Mouse (Mus musculus): ENCODE measurements around the gene Galnt17.

Gene Galnt17

GRCm38 (mm10) chr5:131016066-131016465 lies 292.2 kb downstream of the Galnt17 start:
- DNase-seq, result no peak

GRCm38 (mm10) chr5:131015341-131015740 lies 293.0 kb downstream of the Galnt17 start:
- DNase-seq, result no peak

GRCm38 (mm10) chr5:131013816-131014215 lies 294.5 kb downstream of the Galnt17 start:
- DNase-seq, result no peak

GRCm38 (mm10) chr5:131013101-131013500 lies 295.2 kb downstream of the Galnt17 start:
- DNase-seq, result no peak

GRCm38 (mm10) chr5:131009510-131009909 lies 298.8 kb downstream of the Galnt17 start:
- DNase-seq, result peak; percentile 18

GRCm38 (mm10) chr5:131008507-131008906 lies 299.8 kb downstream of the Galnt17 start:
- DNase-seq, result no peak

- peak; percentile 40 for DNase-seq
Observed at GRCm38 (mm10) chr5:131007871-131008505, 300.3 kb downstream of the Galnt17 start.

GRCm38 (mm10) chr5:131007198-131007597 lies 301.1 kb downstream of the Galnt17 start:
- no peak for DNase-seq

- DNase-seq, result no peak
Observed at GRCm38 (mm10) chr5:131006524-131006923, 301.8 kb downstream of the Galnt17 start.

GRCm38 (mm10) chr5:131000572-131000971 lies 307.7 kb downstream of the Galnt17 start:
- DNase-seq, result no peak

- DNase-seq, result no peak
Observed at GRCm38 (mm10) chr5:130979321-130979720, 329.0 kb downstream of the Galnt17 start.

- DNase-seq, result no peak
Observed at GRCm38 (mm10) chr5:130978871-130979270, 329.4 kb downstream of the Galnt17 start.

GRCm38 (mm10) chr5:130977999-130978398 lies 330.3 kb downstream of the Galnt17 start:
- DNase-seq, result no peak

GRCm38 (mm10) chr5:130952361-130952760 lies 355.9 kb downstream of the Galnt17 start:
- no peak for DNase-seq

- no peak for DNase-seq
Observed at GRCm38 (mm10) chr5:130950894-130951400, 357.4 kb downstream of the Galnt17 start.

GRCm38 (mm10) chr5:130950421-130950820 lies 357.9 kb downstream of the Galnt17 start:
- DNase-seq, result no peak

GRCm38 (mm10) chr5:130949710-130950109 lies 358.6 kb downstream of the Galnt17 start:
- DNase-seq, result no peak

GRCm38 (mm10) chr5:130938911-130939608 lies 369.2 kb downstream of the Galnt17 start:
- peak; percentile 2 for DNase-seq

GRCm38 (mm10) chr5:130938274-130938741 lies 370.0 kb downstream of the Galnt17 start:
- DNase-seq, result peak; percentile 31

- DNase-seq, result no peak
Observed at GRCm38 (mm10) chr5:130930999-130931398, 377.3 kb downstream of the Galnt17 start.

GRCm38 (mm10) chr5:130927794-130928149 lies 380.5 kb downstream of the Galnt17 start:
- DNase-seq, result no peak

GRCm38 (mm10) chr5:130927138-130927793 lies 381.0 kb downstream of the Galnt17 start:
- no peak for DNase-seq

GRCm38 (mm10) chr5:130925681-130926080 lies 382.6 kb downstream of the Galnt17 start:
- DNase-seq, result no peak
